Mouse (Mus musculus) G1E (cell line): ENCODE data around the gene Hsdl1.

ENCODE experiments used
- CTCF ChIP-seq: IDR thresholded peaks from 2 replicates; pipeline ENCODE4 v1.5.1; 2012; ENCODE audit warnings: low read depth, low read length, inconsistent platforms, mixed read lengths
- GATA1 ChIP-seq: IDR thresholded peaks from 2 replicates; pipeline ENCODE4 v1.6.1; 2012; ENCODE audit warnings: borderline replicate concordance, low read length, inconsistent platforms, mixed read lengths
- POLR2AphosphoS5 ChIP-seq: IDR thresholded peaks from 2 replicates; pipeline ENCODE4 v1.6.1; 2012; ENCODE audit warnings: low read depth, low read length, inconsistent platforms; ENCODE audit not compliant: insufficient replicate concordance
- TAL1 ChIP-seq: conservative IDR thresholded peaks from 2 replicates; pipeline ENCODE4 v1.6.1; 2012; ENCODE audit warnings: low read depth, low read length, inconsistent platforms, mixed read lengths

GRCm38 (mm10) chr8:119555861-119556260 is 19.1 kb downstream of the Hsdl1 start:
- TF ChIP-seq TAL1 (no peak), GATA1 (no peak), CTCF (no peak), POLR2AphosphoS5 (no peak)
